Mouse (Mus musculus) mature B cell (primary cell): Measurements from ENCODE around the gene Trappc1.
"Not testable (repeated sequence)": the region's sequence is repeated elsewhere in the genome, so short reads cannot be mapped to it uniquely, and the experiment has no call there.

Source experiments
- in situ Hi-C: fragments of 300-500 bp; cut with MboI; formaldehyde crosslinking; loops from 2 replicates; pipeline ENCODE4 v1.14.3; 2019

Trappc1 gene

GRCm38 (mm10) chr11:69323667-69324111 lies at the start of gene Trappc1, which contains the start of gene Cntrob:
Trappc1 (plus strand) TSS chr11:69323980.
Cntrob (minus strand) TSS chr11:69323775.
- in situ Hi-C loops, result no loop called here

- in situ Hi-C loops, result no loop called here
These were observed 48.1 kb upstream of the Trappc1 start for GRCm38 (mm10) chr11:69275650-69276049.

- in situ Hi-C loops, result no loop called here
These were observed 47.7 kb upstream of the Trappc1 start for GRCm38 (mm10) chr11:69276081-69276480.

- in situ Hi-C loops, result no loop called here
These were observed 46.5 kb upstream of the Trappc1 start for GRCm38 (mm10) chr11:69277267-69277666.

- in situ Hi-C loops, result no loop called here
These were observed 32.7 kb upstream of the Trappc1 start for GRCm38 (mm10) chr11:69291111-69291510.

GRCm38 (mm10) chr11:69295286-69295685 lies 28.5 kb upstream of the Trappc1 start:
- in situ Hi-C loops, result no loop called here

GRCm38 (mm10) chr11:69297799-69298198 lies 26.0 kb upstream of the Trappc1 start:
- in situ Hi-C loops, result no loop called here

GRCm38 (mm10) chr11:69298231-69298630 lies 25.5 kb upstream of the Trappc1 start:
- in situ Hi-C loops, result no loop called here

GRCm38 (mm10) chr11:69302817-69303216 lies 21.0 kb upstream of the Trappc1 start:
- in situ Hi-C loops, result no loop called here

- in situ Hi-C loops, result no loop called here
These were observed 18.5 kb upstream of the Trappc1 start for GRCm38 (mm10) chr11:69305291-69305690.

GRCm38 (mm10) chr11:69306039-69306438 lies 17.7 kb upstream of the Trappc1 start:
- in situ Hi-C loops, result no loop called here

- in situ Hi-C loops, result no loop called here
These were observed 12.5 kb upstream of the Trappc1 start for GRCm38 (mm10) chr11:69311266-69311665.

GRCm38 (mm10) chr11:69316361-69316760 lies 7.4 kb upstream of the Trappc1 start:
- in situ Hi-C loops, result no loop called here

- in situ Hi-C loops, result not testable (repeated sequence)
These were observed 5.8 kb upstream of the Trappc1 start for GRCm38 (mm10) chr11:69318000-69318399.

GRCm38 (mm10) chr11:69321580-69321979 lies 2.2 kb upstream of the Trappc1 start:
- in situ Hi-C loops, result no loop called here

- in situ Hi-C loops, result no loop called here
These were observed 1.8 kb upstream of the Trappc1 start for GRCm38 (mm10) chr11:69322010-69322409.

- in situ Hi-C loops, result no loop called here
These were observed 898 bp upstream of the Trappc1 start for GRCm38 (mm10) chr11:69322693-69323471.

GRCm38 (mm10) chr11:69324749-69325148 lies 969 bp downstream of the Trappc1 start:
- in situ Hi-C loops, result no loop called here

- in situ Hi-C loops, result no loop called here
These were observed 2.0 kb downstream of the Trappc1 start, which contains the start of gene Kcnab3 for GRCm38 (mm10) chr11:69325628-69326407. Kcnab3 (plus strand) TSS chr11:69326258.

GRCm38 (mm10) chr11:69326408-69327156 lies 2.8 kb downstream of the Trappc1 start:
- in situ Hi-C loops, result no loop called here

- in situ Hi-C loops, result no loop called here
These were observed 3.3 kb downstream of the Trappc1 start for GRCm38 (mm10) chr11:69327157-69327442.

GRCm38 (mm10) chr11:69327648-69328047 lies 3.9 kb downstream of the Trappc1 start:
- in situ Hi-C loops, result no loop called here
